Mouse (Mus musculus): Measurements from ENCODE around the gene Nup160.
A peak's percentile ranks its signal among the peaks of the same experiment; 100 is the strongest.

The Nup160 gene

GRCm38 (mm10) chr2:90666591-90667387, 10.2 kb upstream of the Nup160 start:
- no peak for DNase-seq

- peak; percentile 21 for DNase-seq
Observed at GRCm38 (mm10) chr2:90667388-90668265, 9.4 kb upstream of the Nup160 start.

DNA sequence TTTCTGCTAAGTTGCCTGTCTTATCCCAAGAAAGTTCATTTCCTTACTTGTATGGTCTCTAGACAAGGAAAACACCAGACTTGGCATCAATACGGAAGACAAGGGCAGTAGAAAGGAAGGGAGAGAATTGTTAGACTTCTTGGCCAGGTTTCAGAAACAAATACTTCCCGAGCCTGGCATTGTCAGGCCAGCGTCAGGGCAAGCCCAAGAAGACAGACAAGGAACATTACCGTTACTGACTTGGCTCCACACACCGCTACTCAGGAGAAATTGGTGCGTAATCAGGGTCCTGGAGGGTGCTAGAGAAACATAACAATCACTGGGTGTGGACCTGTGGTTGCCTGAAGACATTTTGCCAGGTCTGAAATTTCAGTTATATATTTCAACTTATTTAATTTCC, 6.7 kb upstream of the Nup160 start:
- DNase-seq = peak; percentile 62

- no peak for DNase-seq
Observed at GRCm38 (mm10) chr2:90673339-90673738, 3.7 kb upstream of the Nup160 start.

DNA sequence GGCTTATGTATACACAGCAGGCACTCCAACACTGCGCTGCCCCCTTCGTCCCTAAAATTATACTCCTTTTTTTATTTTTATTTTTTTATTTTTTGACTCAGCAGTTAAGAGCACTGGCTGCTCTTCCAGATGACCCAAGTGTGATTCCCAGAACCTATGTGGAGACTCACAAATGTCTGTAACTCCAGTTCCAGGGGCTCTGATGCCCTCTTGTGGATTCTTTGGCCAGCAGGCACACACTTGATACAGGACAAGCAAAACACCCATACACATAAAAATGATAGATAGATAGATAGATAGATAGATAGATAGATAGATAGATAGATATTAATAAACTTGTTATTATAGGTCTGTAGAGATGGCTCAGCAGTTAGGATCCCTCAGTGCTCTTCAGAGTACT, 2.5 kb upstream of the Nup160 start:
- no peak for DNase-seq

- no peak for DNase-seq
Observed at GRCm38 (mm10) chr2:90675488-90675887, 1.5 kb upstream of the Nup160 start.

- DNase-seq = peak; percentile 17
Observed at GRCm38 (mm10) chr2:90678256-90679060, 1.4 kb downstream of the Nup160 start.

DNA sequence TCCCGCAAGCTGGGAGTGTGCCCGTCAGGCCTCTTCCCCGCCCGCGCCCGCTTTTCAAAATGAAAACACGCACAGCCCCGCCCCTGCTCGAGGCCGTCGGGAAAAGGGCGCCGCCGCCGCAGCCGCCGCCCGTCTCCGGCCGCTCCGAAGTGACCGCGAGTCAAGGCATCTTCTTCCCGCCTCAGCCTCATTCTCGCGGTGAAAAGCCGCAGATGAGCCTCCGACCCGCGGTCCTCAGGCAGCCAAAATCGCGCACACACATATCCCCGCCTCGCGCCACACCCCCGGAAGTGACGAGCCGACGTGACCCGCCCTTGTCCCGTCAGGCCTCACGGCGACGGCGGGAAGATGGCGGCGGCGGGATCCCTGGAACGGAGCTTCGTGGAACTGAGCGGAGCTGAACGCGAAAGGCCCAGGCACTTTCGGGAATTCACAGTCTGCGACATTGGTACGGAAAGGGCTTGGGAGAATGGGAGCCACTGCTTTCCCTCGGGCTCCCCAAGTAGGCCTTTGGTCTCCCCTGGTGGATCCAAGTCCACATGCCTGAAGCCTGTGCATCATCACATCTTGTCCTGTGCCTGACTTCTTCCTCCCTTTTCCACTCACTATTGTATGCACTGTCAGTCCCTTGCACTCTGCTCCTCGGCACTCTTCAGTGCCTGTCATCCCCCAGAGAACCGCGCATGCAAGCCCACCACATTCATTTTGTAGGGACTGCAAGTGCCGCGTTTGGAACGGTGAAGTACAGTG, 2.2 kb downstream of the Nup160 start:
- DNase-seq = peak; percentile 96

GRCm38 (mm10) chr2:90700943-90701342, 23.9 kb downstream of the Nup160 start:
- no peak for DNase-seq

DNA sequence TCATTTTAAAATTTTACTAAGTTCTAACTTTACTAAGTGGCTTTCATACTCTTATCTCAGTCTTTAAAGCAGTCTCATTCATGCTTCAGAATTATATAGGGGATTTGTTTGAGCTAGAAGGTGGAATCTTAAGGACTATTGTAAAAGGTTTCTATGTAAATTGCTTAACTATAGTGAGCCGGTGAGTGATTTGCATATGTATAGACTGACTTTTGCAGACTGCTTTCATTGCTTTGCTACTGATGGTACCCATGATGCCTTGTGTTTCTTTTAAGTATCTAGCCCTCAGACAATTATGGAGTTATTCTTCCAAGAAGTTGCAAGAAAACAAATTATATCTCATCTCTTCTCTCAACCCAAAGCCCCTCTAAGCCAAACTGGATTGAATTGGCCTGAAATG, 31.5 kb downstream of the Nup160 start:
- DNase-seq = no peak

GRCm38 (mm10) chr2:90715555-90716092, 38.6 kb downstream of the Nup160 start:
- DNase-seq = no peak

DNA sequence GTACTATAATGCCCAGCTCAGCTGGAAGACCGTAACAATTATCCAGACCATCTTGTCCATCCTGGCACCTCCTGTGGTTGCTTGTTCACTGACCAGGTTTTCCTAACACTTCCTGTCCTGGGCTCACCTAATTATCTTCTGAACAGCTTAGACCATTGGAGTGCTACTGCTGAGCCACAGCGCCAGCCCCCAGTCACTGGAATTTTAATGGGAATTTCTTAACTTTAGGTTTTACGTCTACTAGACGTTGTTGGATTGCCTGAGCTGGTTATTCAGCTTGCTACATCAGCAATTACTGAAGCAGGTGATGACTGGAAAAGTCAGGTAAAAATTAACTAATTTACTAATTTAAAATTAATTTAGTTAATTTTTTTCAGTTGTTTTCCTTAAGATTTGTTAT, 40.4 kb downstream of the Nup160 start:
- DNase-seq = no peak

- no peak for DNase-seq
Observed at GRCm38 (mm10) chr2:90717948-90718347, 40.9 kb downstream of the Nup160 start.

GRCm38 (mm10) chr2:90726818-90727217, 49.8 kb downstream of the Nup160 start:
- DNase-seq = no peak

GRCm38 (mm10) chr2:90735326-90735725, 58.3 kb downstream of the Nup160 start:
- DNase-seq = no peak

DNA sequence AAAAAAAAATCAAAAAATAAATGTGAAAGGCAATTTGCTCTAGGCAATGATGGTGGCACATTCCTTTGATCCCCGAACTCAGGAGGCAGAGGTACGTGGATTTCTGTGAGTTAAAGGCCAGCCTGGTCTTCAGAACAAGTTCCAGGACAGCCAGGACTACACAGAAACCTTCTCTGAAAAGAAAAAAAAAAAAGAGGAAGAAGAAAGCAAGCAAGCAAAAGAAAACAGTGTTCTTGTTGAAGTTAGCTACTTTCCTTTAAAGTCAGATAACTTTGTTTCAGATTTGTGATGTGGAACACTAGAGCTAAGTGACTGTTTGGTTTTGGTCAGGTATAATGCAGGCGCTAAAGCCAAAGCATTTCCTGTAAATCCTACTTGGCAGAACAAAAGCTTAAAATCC, 61.8 kb downstream of the Nup160 start:
- no peak for DNase-seq

DNA sequence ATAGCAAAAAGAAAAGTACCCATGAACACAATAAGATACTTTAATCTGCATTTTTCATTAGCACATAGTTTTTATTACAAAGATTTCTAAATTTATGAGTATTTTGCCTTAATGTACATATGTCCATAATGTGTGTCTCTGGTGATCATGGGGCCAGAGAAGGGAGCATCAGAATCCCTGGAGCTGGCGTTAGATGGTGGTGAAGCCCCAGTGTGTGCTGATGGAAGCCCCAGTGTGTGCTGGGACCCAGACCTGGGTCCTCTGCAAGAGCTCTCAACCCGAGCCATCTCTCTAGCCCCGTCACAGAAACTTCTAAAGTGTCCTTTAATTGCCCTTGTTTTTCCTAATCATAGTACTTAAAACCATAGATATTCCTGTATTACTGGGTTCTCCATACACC, 62.3 kb downstream of the Nup160 start:
- DNase-seq = no peak

GRCm38 (mm10) chr2:90739921-90740320, 62.9 kb downstream of the Nup160 start:
- DNase-seq = no peak

DNA sequence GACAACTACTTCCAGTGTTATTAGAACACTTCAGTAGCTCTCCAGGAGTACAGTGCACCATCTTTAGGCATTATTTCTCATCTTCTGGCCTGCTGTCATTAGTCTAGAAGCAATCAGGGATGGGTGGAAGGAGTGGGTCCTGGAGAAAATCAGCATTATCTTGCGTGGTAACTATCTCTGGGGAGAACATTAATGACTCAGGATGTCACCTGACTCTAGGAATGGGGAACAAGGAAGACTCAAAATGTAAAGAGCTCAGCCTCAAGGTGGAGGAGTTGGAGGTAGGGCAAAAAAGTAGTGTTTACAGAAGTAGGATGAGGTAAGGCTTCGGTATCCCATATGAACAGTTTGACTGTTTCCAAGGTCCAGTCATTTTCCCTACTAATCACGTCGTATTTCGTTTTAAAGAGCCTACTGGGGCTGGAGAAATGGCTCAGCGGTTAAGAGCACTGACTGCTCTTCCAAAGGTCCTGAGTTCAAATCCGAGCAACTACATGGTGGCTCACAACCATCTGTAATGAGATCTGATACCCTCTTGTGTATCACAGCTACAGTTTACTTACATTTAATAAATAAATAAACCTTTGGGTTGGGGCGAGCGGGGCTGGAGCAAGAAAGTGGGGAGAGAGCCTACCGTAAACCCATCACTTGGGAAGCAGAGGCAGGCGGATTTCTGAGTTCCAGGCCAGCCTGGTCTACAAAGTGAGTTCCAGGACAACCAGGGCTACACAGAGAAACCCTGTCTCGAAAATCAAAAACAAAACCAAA, 67.5 kb downstream of the Nup160 start:
- DNase-seq = no peak

- DNase-seq = peak; percentile 98
Observed at GRCm38 (mm10) chr2:90745053-90745678, 68.2 kb downstream of the Nup160 start, which contains the start of gene Fnbp4. Fnbp4 (plus strand) TSS chr2:90745370.

Measured in lung, postnatal 10 days (tissue).